Mouse (Mus musculus): ENCODE results near the gene Dst. TPM values are rescaled to one million over a fixed set of nuclear protein-coding genes. Genes with fewer than 3 reads are reported as not detected.
A peak's percentile ranks its signal among the peaks of the same experiment; 100 is the strongest.

Gene Dst
- polyA plus RNA-seq, 1 experiment from 2014 or later, result 44.3 TPM

- H3K4me1 ChIP-seq (ENCODE audit: control insufficient read depth, insufficient read depth, low read length), result peaks cover 5% of the 10 kb centered on the region; the same call in 1 of the 2 replicates
- no peaks in the 10 kb centered on the region for H3K27me3 ChIP-seq (ENCODE audit: control insufficient read depth, insufficient read depth, low read length)
- H3K9me3 ChIP-seq (ENCODE audit: control insufficient read depth, low read length), result no peaks in the 10 kb centered on the region
- no peak overlapping the region for H3K9ac ChIP-seq (ENCODE audit: low read depth, low read length)
- no peak overlapping the region for H3K4me2 ChIP-seq (replicated peaks; ENCODE audit: low read depth, low read length)
- 90% methylated on average over 6 of the region's 6 CpGs for WGBS
- no peak for ATAC-seq (ENCODE audit: low FRiP score, low TSS enrichment)
- no peak overlapping the region for H3K4me3 ChIP-seq (ENCODE audit: low read length)
- no peaks in the 10 kb centered on the region for H3K36me3 ChIP-seq (ENCODE audit: control insufficient read depth, insufficient read depth, low read length)
- H3K27ac ChIP-seq (ENCODE audit: low read depth, low read length), result no peak overlapping the region
Measured at GRCm38 (mm10) chr1:33977832-33978231, 69.8 kb downstream of the Dst start.

GRCm38 (mm10) chr1:33980420-33980819 is 72.4 kb downstream of the Dst start:
- H3K4me3 ChIP-seq (ENCODE audit: low read length), result no peak overlapping the region
- H3K27me3 ChIP-seq (ENCODE audit: control insufficient read depth, insufficient read depth, low read length), result no peaks in the 10 kb centered on the region
- H3K36me3 ChIP-seq (ENCODE audit: control insufficient read depth, insufficient read depth, low read length), result no peaks in the 10 kb centered on the region
- no peaks in the 10 kb centered on the region for H3K9me3 ChIP-seq (ENCODE audit: control insufficient read depth, low read length)
- no peak overlapping the region for H3K4me2 ChIP-seq (replicated peaks; ENCODE audit: low read depth, low read length)
- WGBS, result 87% methylated on average over 12 of the region's 12 CpGs
- no peak overlapping the region for H3K9ac ChIP-seq (ENCODE audit: low read depth, low read length)
- ATAC-seq (ENCODE audit: low FRiP score, low TSS enrichment), result no peak
- H3K4me1 ChIP-seq (ENCODE audit: control insufficient read depth, insufficient read depth, low read length), result peaks cover 5% of the 10 kb centered on the region; the same call in 1 of the 2 replicates
- H3K27ac ChIP-seq (ENCODE audit: low read depth, low read length), result no peak overlapping the region

- H3K9ac ChIP-seq (ENCODE audit: low read depth, low read length), result no peak overlapping the region
- no peaks in the 10 kb centered on the region for H3K27me3 ChIP-seq (ENCODE audit: control insufficient read depth, insufficient read depth, low read length)
- H3K4me2 ChIP-seq (replicated peaks; ENCODE audit: low read depth, low read length), result no peak overlapping the region
- no peak overlapping the region for H3K27ac ChIP-seq (ENCODE audit: low read depth, low read length)
- no peaks in the 10 kb centered on the region for H3K4me1 ChIP-seq (ENCODE audit: control insufficient read depth, insufficient read depth, low read length)
- no peaks in the 10 kb centered on the region for H3K36me3 ChIP-seq (ENCODE audit: control insufficient read depth, insufficient read depth, low read length)
- ATAC-seq (ENCODE audit: low FRiP score, low TSS enrichment), result no peak
- WGBS, result 91% methylated on average over 13 of the region's 13 CpGs
- H3K9me3 ChIP-seq (ENCODE audit: control insufficient read depth, low read length), result no peaks in the 10 kb centered on the region
- H3K4me3 ChIP-seq (ENCODE audit: low read length), result no peak overlapping the region
Measured at GRCm38 (mm10) chr1:33989643-33990042, 81.6 kb downstream of the Dst start.

- no peak overlapping the region for H3K4me2 ChIP-seq (replicated peaks; ENCODE audit: low read depth, low read length)
- no peak for ATAC-seq (ENCODE audit: low FRiP score, low TSS enrichment)
- 88% methylated on average over 6 of the region's 6 CpGs for WGBS
Measured at GRCm38 (mm10) chr1:33991067-33991466, 83.0 kb downstream of the Dst start.

GRCm38 (mm10) chr1:33992810-33993209 is 84.8 kb downstream of the Dst start:
- no peak overlapping the region for H3K27ac ChIP-seq (ENCODE audit: low read depth, low read length)
- H3K9ac ChIP-seq (ENCODE audit: low read depth, low read length), result no peak overlapping the region

More at GRCm38 (mm10) chr1:33991067-33991466, 83.0 kb downstream of the Dst start:
- Histone ChIP-seq H3K27ac (ENCODE audit: low read depth, low read length) (no peak overlapping the region), H3K4me3 (ENCODE audit: low read length) (no peak overlapping the region), H3K9ac (ENCODE audit: low read depth, low read length) (no peak overlapping the region), H3K4me1 (ENCODE audit: control insufficient read depth, insufficient read depth, low read length) (no peaks in the 10 kb centered on the region), H3K27me3 (ENCODE audit: control insufficient read depth, insufficient read depth, low read length) (no peaks in the 10 kb centered on the region), H3K9me3 (ENCODE audit: control insufficient read depth, low read length) (no peaks in the 10 kb centered on the region), H3K36me3 (ENCODE audit: control insufficient read depth, insufficient read depth, low read length) (no peaks in the 10 kb centered on the region)

GRCm38 (mm10) chr1:33994201-33994600 is 86.2 kb downstream of the Dst start:
- Histone ChIP-seq H3K27me3 (ENCODE audit: control insufficient read depth, insufficient read depth, low read length) (no peaks in the 10 kb centered on the region), H3K4me3 (ENCODE audit: low read length) (no peak overlapping the region), H3K4me2 (replicated peaks; ENCODE audit: low read depth, low read length) (no peak overlapping the region), H3K27ac (ENCODE audit: low read depth, low read length) (no peak overlapping the region), H3K9ac (ENCODE audit: low read depth, low read length) (no peak overlapping the region), H3K9me3 (ENCODE audit: control insufficient read depth, low read length) (no peaks in the 10 kb centered on the region), H3K36me3 (ENCODE audit: control insufficient read depth, insufficient read depth, low read length) (no peaks in the 10 kb centered on the region), H3K4me1 (ENCODE audit: control insufficient read depth, insufficient read depth, low read length) (no peaks in the 10 kb centered on the region)
- ATAC-seq (ENCODE audit: low FRiP score, low TSS enrichment), result peak; percentile 25; the same call in 1 of the 2 replicates
- WGBS, result 29% methylated on average over 9 of the region's 9 CpGs

More at GRCm38 (mm10) chr1:33992810-33993209, 84.8 kb downstream of the Dst start:
- Histone ChIP-seq H3K9me3 (ENCODE audit: control insufficient read depth, low read length) (no peaks in the 10 kb centered on the region), H3K4me1 (ENCODE audit: control insufficient read depth, insufficient read depth, low read length) (no peaks in the 10 kb centered on the region), H3K4me3 (ENCODE audit: low read length) (no peak overlapping the region), H3K36me3 (ENCODE audit: control insufficient read depth, insufficient read depth, low read length) (no peaks in the 10 kb centered on the region), H3K4me2 (replicated peaks; ENCODE audit: low read depth, low read length) (no peak overlapping the region), H3K27me3 (ENCODE audit: control insufficient read depth, insufficient read depth, low read length) (no peaks in the 10 kb centered on the region)
- ATAC-seq (ENCODE audit: low FRiP score, low TSS enrichment), result peak; percentile 42; the same call in 1 of the 2 replicates
- 69% methylated on average over 11 of the region's 11 CpGs for WGBS

- 89% methylated on average over 6 of the region's 6 CpGs for WGBS
- Histone ChIP-seq H3K9me3 (ENCODE audit: control insufficient read depth, low read length) (no peaks in the 10 kb centered on the region), H3K9ac (ENCODE audit: low read depth, low read length) (no peak overlapping the region), H3K4me1 (ENCODE audit: control insufficient read depth, insufficient read depth, low read length) (no peaks in the 10 kb centered on the region), H3K36me3 (ENCODE audit: control insufficient read depth, insufficient read depth, low read length) (no peaks in the 10 kb centered on the region), H3K4me3 (ENCODE audit: low read length) (no peak overlapping the region), H3K27me3 (ENCODE audit: control insufficient read depth, insufficient read depth, low read length) (no peaks in the 10 kb centered on the region), H3K4me2 (replicated peaks; ENCODE audit: low read depth, low read length) (no peak overlapping the region), H3K27ac (ENCODE audit: low read depth, low read length) (no peak overlapping the region)
- ATAC-seq (ENCODE audit: low FRiP score, low TSS enrichment), result no peak
Measured at GRCm38 (mm10) chr1:33995386-33995785, 87.4 kb downstream of the Dst start.

GRCm38 (mm10) chr1:33996105-33996887 is 88.3 kb downstream of the Dst start:
- WGBS, result 93% methylated on average over 5 of the region's 5 CpGs
- no peaks in the 10 kb centered on the region for H3K36me3 ChIP-seq (ENCODE audit: control insufficient read depth, insufficient read depth, low read length)
- H3K4me1 ChIP-seq (ENCODE audit: control insufficient read depth, insufficient read depth, low read length), result no peaks in the 10 kb centered on the region
- no peaks in the 10 kb centered on the region for H3K9me3 ChIP-seq (ENCODE audit: control insufficient read depth, low read length)
- H3K27me3 ChIP-seq (ENCODE audit: control insufficient read depth, insufficient read depth, low read length), result no peaks in the 10 kb centered on the region
- H3K4me2 ChIP-seq (replicated peaks; ENCODE audit: low read depth, low read length), result no peak overlapping the region
- no peak overlapping the region for H3K27ac ChIP-seq (ENCODE audit: low read depth, low read length)
- no peak overlapping the region for H3K4me3 ChIP-seq (ENCODE audit: low read length)
- H3K9ac ChIP-seq (ENCODE audit: low read depth, low read length), result no peak overlapping the region
- no peak for ATAC-seq (ENCODE audit: low FRiP score, low TSS enrichment)

GRCm38 (mm10) chr1:34002321-34002720 is 94.3 kb downstream of the Dst start:
- WGBS, result 86% methylated on average over 4 of the region's 4 CpGs
- H3K36me3 ChIP-seq (ENCODE audit: control insufficient read depth, insufficient read depth, low read length), result no peaks in the 10 kb centered on the region
- no peaks in the 10 kb centered on the region for H3K9me3 ChIP-seq (ENCODE audit: control insufficient read depth, low read length)
- no peaks in the 10 kb centered on the region for H3K27me3 ChIP-seq (ENCODE audit: control insufficient read depth, insufficient read depth, low read length)
- no peak overlapping the region for H3K9ac ChIP-seq (ENCODE audit: low read depth, low read length)
- H3K4me2 ChIP-seq (replicated peaks; ENCODE audit: low read depth, low read length), result no peak overlapping the region
- no peak for ATAC-seq (ENCODE audit: low FRiP score, low TSS enrichment)
- H3K4me1 ChIP-seq (ENCODE audit: control insufficient read depth, insufficient read depth, low read length), result peaks cover 13% of the 10 kb centered on the region; the same call in 1 of the 2 replicates
- H3K27ac ChIP-seq (ENCODE audit: low read depth, low read length), result no peak overlapping the region
- H3K4me3 ChIP-seq (ENCODE audit: low read length), result no peak overlapping the region
